ENCODE assay signal across 7 mouse cellular contexts in genomic region chr7:27928818-27929695, GRCm38 (mm10). TPM values are rescaled to one million over a fixed set of nuclear protein-coding genes. Genes with fewer than 3 reads are reported as not detected.
DNase-seq lines count a peak whose midpoint lies in the region; ATAC-seq and TF ChIP-seq lines count a peak whose summit lies in the region.

Gene Zfp974 (minus strand): TSS chr7:27929460.

- no peaks in the 10 kb centered on the region; the same call in 1 of the 2 replicates for H3K36me3 ChIP-seq in hindbrain, postnatal 0 days (ENCODE audit: insufficient read depth, low read length)

- peak; percentile 57 for DNase-seq in adipocyte (ENCODE audit: low spot score)
- peak; percentile 68 to 76 for DNase-seq in cerebellum, postnatal 25 days
- peak; percentile 74 for DNase-seq in gastrocnemius, adult 2 months
- DNase-seq in hindbrain, postnatal 0 days (ENCODE audit: low spot score), result peak; percentile 91
- DNase-seq in left cerebral cortex, postnatal 25 days (ENCODE audit: low spot score in 2 of 2), result peak; percentile 65 to 69
- DNase-seq in mesoderm, embryonic 11.5 days (ENCODE audit: low read depth, low spot score), result peak; percentile 70
- DNase-seq in right cerebral cortex, postnatal 36 days (ENCODE audit: low spot score in 2 of 2), result peak; percentile 21 to 52

- H3K9me3 ChIP-seq in hindbrain, postnatal 0 days (ENCODE audit: low read length), result no peaks in the 10 kb centered on the region

- peak within 1 kb of the TSS; percentile 80 for H3K4me2 ChIP-seq in hindbrain, postnatal 0 days (ENCODE audit: low read depth, low read length)

- H3K4me1 ChIP-seq in hindbrain, postnatal 0 days (ENCODE audit: insufficient read depth, low read length), result 0 out of 2 replicates have a peak, but pooled peaks cover 4% of the 10 kb centered on the region

- H3K27ac ChIP-seq in gastrocnemius, adult 2 months, result peak within 1 kb of the TSS; percentile 79
- peak within 1 kb of the TSS; percentile 73 for H3K27ac ChIP-seq in hindbrain, postnatal 0 days

- ATAC-seq in hindbrain, postnatal 0 days, result peak; percentile 95

- H3K9ac ChIP-seq in hindbrain, postnatal 0 days (replicated peaks; ENCODE audit: low read length), result peak within 1 kb of the TSS; percentile 69

- peak within 1 kb of the TSS; percentile 93 for H3K4me3 ChIP-seq in gastrocnemius, adult 2 months
- peak within 1 kb of the TSS; percentile 58 for H3K4me3 ChIP-seq in hindbrain, postnatal 0 days (ENCODE audit: low read length)

- TF ChIP-seq CTCF in gastrocnemius, adult 2 months (IDR thresholded peaks at IDR 0.05), result no peak
- TF ChIP-seq CTCF in hindbrain, postnatal 0 days (IDR thresholded peaks at IDR 0.05; ENCODE audit: low read depth), result no peak

- intact Hi-C loops in gastrocnemius, adult 2 months (cut with DNase I), result loop anchor here (5.0 kb wide), 1 partner anchor 92 kb away; the partner anchor contains the start of gene Zfp59
- intact Hi-C loops in left cerebral cortex, postnatal 25 days (cut with DNase I), result loop anchor here (5.0 kb wide), 1 partner anchor 92 kb away; the partner anchor contains the start of gene Zfp59

- H3K27me3 ChIP-seq in hindbrain, postnatal 0 days (ENCODE audit: insufficient read depth, low read length), result no peaks in the 10 kb centered on the region

- WGBS in hindbrain, postnatal 0 days, result 4% methylated on average over 40 of the region's 40 CpGs

RNA-seq across cellular contexts. Expression of gene Zfp974, which starts in this region (rescaled TPM):
- 1 to 10 TPM; 4.1 to 6.2 TPM for total RNA-seq in gastrocnemius, adult 2 months (2021)
- total RNA-seq in hindbrain, postnatal 0 days (2014; rRNA removed), result 9.0 and 13.2 TPM in 2 replicates
- 6.3 and 7.2 TPM in 2 replicates for polyA plus RNA-seq in hindbrain, postnatal 0 days (2015; fragmentation: Nextera tagmentation; extraction: Ambion mirVana)
- total RNA-seq in left cerebral cortex, postnatal 25 days (2021), result 10 to 100 TPM; 15.9 to 18.1 TPM

Comparison
In these comparisons a context has a peak if more than half of its experiments do, and no peak if none do; other contexts are left out.
1. Peak in every context shown above with its lines: DNase-seq, ATAC-seq, H3K4me3 ChIP-seq and H3K27ac ChIP-seq.
2. DNase-seq: peak in every context shown above with its lines; median percentile 91 in hindbrain, postnatal 0 days; 74 in gastrocnemius, adult 2 months; 72 in cerebellum, postnatal 25 days; 70 in mesoderm, embryonic 11.5 days; 67 in left cerebral cortex, postnatal 25 days; 57 in adipocyte; 36 in right cerebral cortex, postnatal 36 days.